Mouse (Mus musculus) ES-E14 (cell line): ENCODE results near the gene Lbp.
A peak's percentile ranks its signal among the peaks of the same experiment; 100 is the strongest.

Experiments
- CHD2 ChIP-seq: IDR thresholded peaks from 2 replicates; pipeline ENCODE4 v1.6.1; 2014; ENCODE audit warnings: mild to moderate bottlenecking, low read depth, low read length, inconsistent platforms
- MAFK ChIP-seq: IDR thresholded peaks from 2 replicates; pipeline ENCODE4 v1.6.1; 2014; ENCODE audit warnings: mild to moderate bottlenecking, low read depth, low read length, inconsistent platforms; ENCODE audit not compliant: insufficient read depth
- ZC3H11A ChIP-seq: IDR thresholded peaks from 2 replicates; pipeline ENCODE4 v1.6.1; 2012; ENCODE audit warnings: low read depth, mild to moderate bottlenecking, inconsistent platforms, low read length, borderline replicate concordance
- ZNF384 ChIP-seq: IDR thresholded peaks from 2 replicates; pipeline ENCODE4 v1.6.1; 2012; ENCODE audit warnings: low read depth, low read length, inconsistent platforms

GRCm38 (mm10) chr2:158376798-158377197 lies 70.5 kb downstream of the Lbp start:
- TF ChIP-seq CHD2 (no peak), ZC3H11A (no peak), MAFK (peak; percentile 85), ZNF384 (no peak)
